Mouse (Mus musculus) c-Kit-positive CD71-positive TER-119-negative erythroid progenitor cells, embryonic 14.5 days (primary cell): ENCODE data around the gene Mrps18b.

ENCODE experiments used
- DNase-seq: peaks from one replicate; pipeline ENCODE4 v3.0.0-alpha.2; 2013; ENCODE audit warnings: low read depth

Mrps18b gene

DNA sequence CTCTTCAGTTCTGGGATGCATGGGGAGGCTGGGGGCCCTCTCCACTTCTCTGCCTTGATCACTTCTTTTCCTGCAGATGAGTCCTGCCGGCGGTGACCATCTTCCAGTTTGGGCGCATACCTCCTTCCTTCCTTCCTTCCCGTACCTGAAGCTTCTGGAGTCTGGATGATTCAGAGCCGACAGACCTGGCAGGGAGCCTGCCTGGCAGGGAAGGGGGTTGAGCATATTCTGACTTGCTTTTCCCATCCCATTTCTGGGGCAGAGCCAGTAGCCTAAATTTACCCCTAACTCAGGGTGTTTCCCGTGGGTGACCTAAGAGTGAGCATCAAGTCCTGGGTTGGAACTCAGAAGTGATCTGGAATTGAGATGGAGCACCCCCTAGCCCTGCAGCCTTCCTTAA lies 41.5 kb downstream of the Mrps18b start:
- DNase-seq = no peak

GRCm38 (mm10) chr17:35873774-35874519 lies 42.2 kb downstream of the Mrps18b start:
- peak; percentile 74 for DNase-seq

GRCm38 (mm10) chr17:35870884-35871696 lies 45.1 kb downstream of the Mrps18b start:
- peak; percentile 34 for DNase-seq

DNA sequence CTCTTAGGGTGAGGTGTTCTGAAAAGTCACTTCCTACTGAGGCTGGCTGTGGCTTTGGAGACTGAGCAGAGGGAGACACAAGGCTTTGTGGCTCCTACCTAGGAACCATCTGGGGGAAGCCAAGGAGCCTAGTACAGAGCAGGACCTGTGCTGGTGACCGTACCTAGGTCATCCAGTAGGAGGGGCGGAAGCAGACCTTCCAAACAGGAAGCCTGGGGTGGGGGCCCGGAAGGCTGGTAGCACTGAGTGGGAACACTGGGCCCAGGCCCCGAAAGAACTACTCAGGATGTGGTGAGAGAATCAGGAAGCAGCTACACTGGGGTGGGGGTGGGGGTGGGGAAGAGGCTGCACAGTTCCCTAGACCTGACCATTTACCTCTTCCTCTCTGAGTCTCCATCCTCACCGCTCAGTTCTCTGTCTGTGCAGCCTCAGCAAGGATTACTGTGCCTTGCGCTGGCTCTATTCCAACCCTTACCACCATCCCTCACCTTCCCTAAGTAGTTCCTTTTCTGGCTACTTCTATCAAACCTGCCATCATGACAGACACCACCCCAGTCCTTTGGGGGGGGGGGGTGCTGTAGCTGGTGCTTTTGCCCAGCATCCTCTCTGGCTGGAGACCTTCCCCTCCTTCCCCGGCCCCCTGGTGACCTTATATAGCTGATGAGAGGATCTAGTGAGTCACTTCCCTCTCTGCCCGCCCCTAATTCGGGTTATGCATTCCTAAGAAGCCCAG lies 45.9 kb downstream of the Mrps18b start:
- DNase-seq = no peak

DNA sequence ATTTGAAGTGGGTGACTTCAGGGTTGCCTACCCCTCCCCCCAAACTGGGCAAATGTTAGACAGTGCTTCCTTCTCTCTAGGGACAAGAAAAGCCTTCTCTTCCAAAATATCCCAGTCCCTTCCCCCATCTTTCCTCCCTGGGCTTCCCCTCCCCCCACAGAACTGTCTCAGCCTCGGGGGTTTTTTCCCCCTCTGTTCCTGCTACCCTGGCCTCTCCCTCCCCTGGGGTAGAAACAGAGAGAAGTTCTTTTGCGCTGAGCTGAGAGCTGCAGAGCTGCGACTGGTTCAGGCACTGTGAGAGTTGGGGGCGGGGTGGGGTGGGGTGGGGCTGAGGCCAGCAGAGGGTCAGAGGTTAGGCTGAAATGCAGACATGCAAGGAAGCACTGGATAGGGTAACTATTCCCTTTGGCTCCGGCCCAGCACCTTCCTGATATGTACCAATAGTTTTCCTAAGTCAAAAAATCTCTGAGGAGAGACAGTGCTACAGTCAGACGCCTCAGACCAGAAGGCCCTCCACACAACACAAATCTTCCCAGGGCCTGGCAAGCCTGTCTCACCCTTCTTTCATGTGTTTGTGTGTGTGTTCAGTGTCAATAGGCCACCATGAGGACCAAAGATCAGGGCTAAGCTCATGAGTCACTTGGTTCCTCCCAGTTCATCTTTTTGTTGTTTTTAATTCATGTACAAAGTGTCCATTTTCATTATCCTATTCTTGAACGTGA lies 46.7 kb downstream of the Mrps18b start:
- no peak for DNase-seq

DNA sequence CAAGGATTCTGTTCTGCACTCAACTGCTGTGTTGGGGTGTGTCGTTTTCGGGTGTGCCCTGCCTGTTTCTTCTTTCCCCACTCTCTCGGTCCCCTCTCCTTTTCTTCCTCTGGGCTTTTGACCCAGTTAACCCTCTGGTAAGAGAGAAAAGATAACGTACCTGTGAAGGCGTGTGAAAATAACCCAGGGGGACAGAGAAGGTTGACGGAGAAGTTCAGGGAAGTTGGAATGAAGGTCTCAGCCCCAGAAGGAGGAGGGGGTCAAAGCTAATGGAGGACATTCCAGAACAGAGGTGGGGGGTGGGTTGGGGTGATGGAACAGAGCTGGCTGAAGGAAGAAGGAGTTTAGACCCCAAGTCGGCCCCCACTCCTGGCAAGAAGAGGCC lies 47.2 kb downstream of the Mrps18b start:
- no peak for DNase-seq

- DNase-seq = no peak
Measured at GRCm38 (mm10) chr17:35868165-35868820, 47.9 kb downstream of the Mrps18b start.

DNA sequence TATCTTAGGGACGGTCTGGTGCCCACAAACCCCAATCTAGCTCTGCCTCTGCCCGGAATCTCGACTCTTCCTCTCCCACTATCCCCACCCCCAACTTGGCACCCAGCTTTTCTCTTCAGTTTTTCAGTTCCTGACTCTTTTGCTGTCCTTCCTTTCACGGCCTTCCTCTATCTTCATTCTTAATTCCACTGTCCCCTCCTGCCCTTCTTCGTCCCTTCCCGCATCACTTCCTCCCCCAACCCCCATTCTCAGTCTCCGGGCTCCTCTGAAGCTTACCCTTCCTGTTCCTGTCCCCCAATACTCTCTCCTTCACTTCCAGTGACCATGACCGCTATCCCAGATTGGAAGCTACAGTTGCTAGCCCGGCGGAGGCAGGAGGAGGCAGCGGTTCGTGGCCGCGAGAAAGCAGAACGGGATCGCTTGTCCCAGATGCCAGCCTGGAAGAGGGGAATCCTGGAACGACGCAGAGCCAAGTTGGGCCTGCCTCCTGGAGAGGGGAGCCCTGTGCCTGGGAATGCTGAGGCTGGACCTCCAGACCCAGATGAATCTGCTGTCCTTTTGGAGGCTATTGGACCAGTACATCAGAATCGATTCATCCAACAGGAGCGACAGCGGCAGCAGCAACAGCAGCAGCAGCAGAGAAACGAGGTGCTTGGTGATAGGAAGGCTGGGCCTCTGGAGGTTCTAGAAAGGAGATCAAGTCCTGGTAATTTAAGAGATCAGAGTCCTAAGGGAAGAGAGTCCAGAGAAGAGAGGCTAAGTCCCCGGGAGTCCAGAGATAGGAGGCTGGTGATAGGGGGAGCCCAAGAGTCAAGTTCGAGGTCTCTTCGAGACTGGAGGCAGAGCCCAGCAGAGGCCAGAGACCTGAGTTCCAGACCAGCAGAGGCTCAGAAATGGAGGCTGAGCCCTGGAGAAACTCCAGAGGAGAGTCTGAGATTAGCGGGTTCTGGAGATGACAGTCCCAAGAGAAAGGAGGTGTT lies 49.0 kb downstream of the Mrps18b start:
- DNase-seq = peak; percentile 35

DNA sequence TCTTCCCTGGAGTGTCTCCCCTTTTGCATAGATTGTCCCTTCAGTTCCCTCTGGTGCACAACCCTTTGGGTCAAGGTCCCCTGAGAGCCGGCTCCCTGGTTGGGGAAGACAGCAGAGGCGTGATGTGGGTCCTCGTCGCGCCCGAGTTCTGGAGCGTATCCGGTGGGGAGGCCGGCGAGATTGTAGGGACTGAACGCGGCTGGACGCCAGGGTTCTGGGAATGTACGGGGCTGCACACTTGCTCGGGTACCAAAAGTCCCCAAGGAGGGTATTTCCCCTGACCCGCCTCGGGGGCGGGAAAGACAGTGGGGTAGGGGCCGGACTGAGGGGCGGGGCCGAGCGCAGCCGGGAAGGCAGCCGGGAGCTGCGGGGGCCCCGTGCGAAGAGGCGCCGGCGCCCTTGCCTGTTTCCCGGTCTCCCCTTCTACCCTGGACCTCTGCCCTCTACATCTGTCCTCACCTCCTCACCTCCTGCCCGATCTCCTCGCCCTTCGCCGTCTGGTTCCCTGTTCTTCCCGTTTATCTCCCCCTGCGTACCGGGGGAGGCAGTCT lies 49.8 kb downstream of the Mrps18b start:
- DNase-seq = no peak

DNA sequence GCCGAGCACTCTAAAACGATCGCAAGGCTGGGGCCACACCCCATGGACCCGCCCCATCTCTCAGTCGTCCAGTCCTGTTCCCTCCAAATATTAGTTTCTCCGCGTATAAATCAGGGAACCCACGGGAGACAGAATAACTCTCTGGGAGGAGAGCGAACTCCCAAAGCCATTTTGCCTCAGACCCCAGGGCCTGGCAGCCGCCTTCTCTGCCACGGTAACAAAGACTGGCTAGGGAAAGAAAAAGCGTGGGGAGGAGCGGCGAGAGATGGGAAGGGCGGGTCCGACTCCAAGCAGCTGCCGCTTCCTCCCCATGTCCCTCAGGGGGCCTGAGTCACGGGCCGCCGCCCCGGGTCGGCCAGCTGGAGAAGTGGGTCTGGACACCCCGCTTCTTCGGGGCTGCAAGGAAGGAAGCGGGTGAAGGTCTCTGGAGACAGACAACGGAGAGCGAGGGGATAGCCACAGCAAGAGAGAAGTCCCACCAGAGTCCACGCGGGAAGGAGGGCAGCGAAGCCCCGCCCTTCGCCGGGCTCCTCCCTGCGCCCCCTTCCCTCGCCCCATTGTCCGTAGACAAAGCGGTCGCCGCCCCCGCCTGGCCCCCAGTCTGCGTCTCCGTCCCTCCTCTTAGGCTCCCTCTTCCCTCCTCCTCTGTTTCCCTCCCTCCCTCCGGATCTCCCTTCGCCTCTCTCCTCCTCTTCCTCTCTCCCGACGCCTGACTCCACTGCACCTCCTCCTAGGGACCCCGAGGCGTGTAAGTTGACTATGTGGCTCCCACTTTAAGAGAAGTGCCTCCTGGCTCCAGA lies 50.5 kb downstream of the Mrps18b start, which contains the start of gene Ppp1r18:
TSS of gene Ppp1r18 (plus strand) at position 113 of the 800 bp plus-strand sequence.
- DNase-seq = no peak

DNA sequence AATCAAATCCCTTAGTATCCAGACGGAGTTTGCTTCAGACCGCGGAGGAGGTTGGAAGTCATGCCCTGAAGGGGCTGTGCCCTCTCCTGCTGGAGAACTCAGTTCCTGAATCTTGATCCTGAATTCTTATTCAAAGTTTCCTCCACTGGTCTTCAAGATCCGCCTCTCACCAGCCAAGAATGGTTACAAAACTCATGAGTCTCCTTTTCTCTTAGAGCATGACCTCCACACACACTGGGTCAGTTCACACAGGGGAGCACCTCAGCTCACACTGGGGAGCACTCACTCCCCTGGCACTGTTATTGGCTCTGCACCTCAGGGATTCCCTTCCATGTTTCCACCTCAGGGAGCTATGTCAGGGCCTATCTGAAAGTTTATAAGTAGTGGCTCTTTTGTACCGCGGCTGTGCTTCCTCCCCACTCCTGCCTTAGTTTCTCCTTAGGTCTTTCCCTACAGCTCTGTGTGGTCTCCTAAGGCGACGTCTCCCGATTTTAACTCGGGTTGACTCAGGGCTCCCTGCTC lies 51.3 kb downstream of the Mrps18b start:
- DNase-seq = no peak

DNA sequence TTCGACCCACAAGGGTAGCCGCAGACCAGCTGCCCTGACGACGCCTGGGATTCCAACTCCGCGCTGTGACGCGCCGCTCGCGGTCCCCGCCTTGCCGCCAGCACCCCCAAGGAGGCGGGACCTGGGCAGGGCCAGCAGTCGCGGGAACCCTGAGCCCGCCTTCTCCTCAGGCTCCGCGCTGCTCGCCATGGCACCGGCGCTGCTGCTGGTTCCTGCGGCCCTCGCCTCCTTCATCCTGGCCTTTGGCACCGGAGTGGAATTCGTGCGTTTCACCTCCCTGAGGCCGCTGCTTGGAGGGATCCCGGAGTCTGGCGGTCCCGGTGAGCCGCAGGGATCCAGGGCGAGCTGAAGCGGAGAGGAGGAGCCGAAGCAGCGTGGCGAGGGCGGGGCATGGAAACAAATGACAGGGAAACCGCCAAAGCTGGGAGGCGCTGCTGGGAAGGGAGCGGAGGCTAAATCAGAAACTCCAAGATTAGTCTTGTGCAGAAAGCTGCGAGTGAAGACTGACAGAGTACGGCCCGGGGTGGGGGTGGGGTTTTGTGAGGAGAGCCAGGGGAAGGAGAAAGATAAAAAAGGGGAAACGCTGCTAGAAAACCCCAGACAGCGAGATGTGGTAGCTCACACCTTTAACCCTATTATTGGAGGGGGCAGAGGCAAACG lies 54.9 kb downstream of the Mrps18b start, which contains the start of gene Nrm:
TSS of gene Nrm (plus strand) at position 121 of the 660 bp plus-strand sequence.
- DNase-seq = peak; percentile 84

DNA sequence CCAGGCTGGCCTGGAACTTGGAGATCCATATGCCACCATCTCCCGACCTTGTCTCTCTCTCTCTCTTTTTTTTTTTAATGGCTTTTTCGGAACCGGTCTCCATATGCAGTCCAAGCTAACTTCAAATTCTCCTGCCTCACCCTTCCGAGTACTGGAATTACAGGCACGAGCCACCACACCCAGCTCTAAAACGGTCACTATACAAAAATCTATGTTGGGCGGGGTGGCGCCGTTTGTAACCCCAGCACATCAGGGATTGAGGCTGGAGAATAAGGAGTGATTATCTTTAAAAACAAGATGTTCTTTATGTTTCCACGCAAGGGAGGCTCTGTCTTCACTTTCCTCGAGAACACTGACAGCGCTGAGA lies 55.4 kb downstream of the Mrps18b start:
- DNase-seq = no peak
